Mouse (Mus musculus) CH12.LX (cell line): ENCODE measurements at regions not wholly inside any gene's neighbourhood (a gene's known extent, or its start where the extent isn't known, plus 50 kb on each side); places are given as distances from the start of the nearest gene placed in this dataset.

ENCODE experiments used
- CTCF ChIP-seq, 2 experiments: IDR thresholded peaks in 1 of 2; conservative IDR thresholded peaks in 1 of 2; 2 replicates each; pipeline ENCODE4 v1.5.1; 2011 to 2012; ENCODE audit warnings: low read depth in 2 of 2, low read length in 2 of 2, improper control_type of control experiment in 1 of 2, inconsistent platforms in 1 of 2, mild to moderate bottlenecking in 1 of 2, moderate library complexity in 1 of 2
- EP300 ChIP-seq: IDR thresholded peaks from 2 replicates; pipeline ENCODE4 v1.6.1; 2011; ENCODE audit warnings: low read length, improper control_type of control experiment
- POLR2A ChIP-seq: IDR thresholded peaks from 2 replicates; pipeline ENCODE4 v1.6.1; 2011; ENCODE audit warnings: low read depth, mild to moderate bottlenecking, improper control_type of control experiment, low read length
- POLR2AphosphoS2 ChIP-seq: IDR thresholded peaks from 2 replicates; pipeline ENCODE4 v1.6.1; 2011; ENCODE audit warnings: low read depth, low read length, improper control_type of control experiment
- RCOR1 ChIP-seq: conservative IDR thresholded peaks from 2 replicates; pipeline ENCODE4 v1.6.1; 2012; ENCODE audit warnings: low read depth, mild to moderate bottlenecking, inconsistent platforms, low read length, improper control_type of control experiment
- SIN3A ChIP-seq: IDR thresholded peaks from 2 replicates; pipeline ENCODE4 v1.6.1; 2012; ENCODE audit warnings: low read length, improper control_type of control experiment, inconsistent platforms
- ZNF384 ChIP-seq: IDR thresholded peaks from 2 replicates; pipeline ENCODE4 v1.6.1; 2012; ENCODE audit warnings: low read depth, low read length, improper control_type of control experiment, inconsistent platforms

DNA sequence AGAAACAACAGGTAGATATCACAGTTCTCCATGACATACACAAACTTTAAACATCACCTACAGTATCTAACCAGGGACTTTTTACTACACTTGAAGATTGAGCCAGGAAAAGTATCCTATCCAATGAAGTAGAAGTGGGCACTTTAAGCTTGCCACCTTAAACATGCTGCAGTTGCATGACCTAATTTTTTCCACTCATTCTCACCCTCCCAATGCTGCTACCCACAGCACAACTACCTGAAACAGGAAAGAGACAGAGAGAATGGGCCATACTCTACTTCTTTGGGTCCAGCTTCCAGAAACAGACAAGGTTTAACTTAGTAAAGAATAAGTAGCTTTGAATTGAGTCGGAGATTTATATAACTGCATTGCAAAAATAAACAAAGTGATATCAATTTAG is 594.9 kb upstream of the Mpdz start:
- TF ChIP-seq RCOR1: peak; percentile 35; the same call in 1 of the 2 replicates
- peak; percentile 74 for TF ChIP-seq EP300
- no peak for TF ChIP-seq POLR2AphosphoS2
- no peak for TF ChIP-seq POLR2A
- no peak for TF ChIP-seq SIN3A
- no peak for TF ChIP-seq CTCF (conservative IDR thresholded peaks at IDR 0.05 in 1 of 2, IDR thresholded peaks at IDR 0.05 in 1 of 2; ENCODE audit: low read depth in 2 of 2, low read length in 2 of 2)
- no peak for TF ChIP-seq ZNF384
